Mouse (Mus musculus): ENCODE results near the gene Slc39a10.
"Not testable (repeated sequence)": the region's sequence is repeated elsewhere in the genome, so short reads cannot be mapped to it uniquely, and the experiment has no call there.

Slc39a10 gene

DNA sequence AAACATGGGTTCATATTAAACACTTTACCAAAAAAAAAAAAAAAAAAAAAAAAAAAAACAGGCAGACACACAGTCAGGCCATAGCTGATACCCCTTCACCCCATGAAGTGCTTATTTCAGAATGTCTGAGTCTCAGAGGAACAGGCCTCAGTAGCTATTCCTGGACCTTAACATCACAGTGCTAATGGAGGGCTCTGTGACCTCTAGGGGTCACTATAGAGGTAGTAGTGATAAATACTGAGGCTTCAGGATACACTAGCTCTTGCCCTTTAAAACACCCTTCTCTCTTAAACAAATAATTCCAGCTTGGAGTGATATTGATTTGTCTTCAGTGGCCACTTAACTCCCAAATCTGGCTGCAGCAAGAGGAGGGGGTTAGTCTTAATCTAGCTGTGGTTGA, 123.3 kb downstream of the Slc39a10 start:
- not testable (repeated sequence) for DNase-seq

DNA sequence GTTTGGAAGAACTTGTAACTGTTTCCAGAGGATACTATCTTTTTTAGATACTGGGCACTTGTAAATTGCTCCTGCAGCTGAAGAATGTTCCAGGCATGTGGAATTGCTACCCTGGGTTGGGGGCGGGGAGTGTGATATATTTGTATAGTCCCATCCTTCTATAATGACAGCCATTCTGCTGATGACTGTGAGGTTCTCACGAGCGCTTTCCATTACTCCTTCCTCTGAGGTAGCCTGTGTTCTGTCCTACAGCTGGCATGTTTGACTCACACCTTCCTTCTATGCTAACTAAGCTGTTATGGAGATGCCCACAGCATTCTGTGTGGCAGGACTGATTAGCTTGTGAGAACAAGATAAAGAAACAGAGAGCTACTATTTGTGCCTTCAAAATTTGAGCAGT, 128.1 kb downstream of the Slc39a10 start:
- DNase-seq, result not testable (repeated sequence)
